Mouse (Mus musculus): Measurements from ENCODE around the gene B430306N03Rik. TPM values are rescaled to one million over a fixed set of nuclear protein-coding genes. Genes with fewer than 3 reads are reported as not detected.
A peak's percentile ranks its signal among the peaks of the same experiment; 100 is the strongest.

B430306N03Rik gene
- polyA plus RNA-seq, 1 experiment from 2014 or later = 0.22 TPM

- Histone ChIP-seq H3K9me3 (ENCODE audit: control insufficient read depth) (no peaks in the 10 kb centered on the region), H3K27me3 (replicated peaks; ENCODE audit: control insufficient read depth, insufficient read depth, low read length) (no peaks in the 10 kb centered on the region), H3K4me1 (replicated peaks; ENCODE audit: control insufficient read depth, insufficient read depth, low read length) (peaks cover 2% of the 10 kb centered on the region; the same call in 1 of the 2 replicates), H3K4me2 (replicated peaks; ENCODE audit: low read depth) (peak overlapping the region; percentile 49; the same call in 1 of the 2 replicates), H3K4me3 (ENCODE audit: low read depth, low read length) (no peak overlapping the region), H3K36me3 (ENCODE audit: control insufficient read depth, insufficient read depth) (no peaks in the 10 kb centered on the region), H3K9ac (ENCODE audit: low read depth, low read length) (no peak overlapping the region), H3K27ac (ENCODE audit: low read depth, low read length) (peak overlapping the region; percentile 41; the same call in 1 of the 2 replicates)
- WGBS = 37% methylated on average over 4 of the region's 4 CpGs
- TF ChIP-seq CTCF (IDR thresholded peaks at IDR 0.05; ENCODE audit: low read depth) = no peak
- 0 out of 2 replicates have a peak, but pooled peaks have one; percentile 21 for ATAC-seq
Observed at GRCm38 (mm10) chr17:48272598-48272997, 43.3 kb upstream of the B430306N03Rik start.

- H3K36me3 ChIP-seq (ENCODE audit: control insufficient read depth, insufficient read depth) = no peaks in the 10 kb centered on the region
- H3K4me1 ChIP-seq (replicated peaks; ENCODE audit: control insufficient read depth, insufficient read depth, low read length) = no peaks in the 10 kb centered on the region
- 82% methylated on average over 4 of the region's 4 CpGs for WGBS
- no peaks in the 10 kb centered on the region for H3K9me3 ChIP-seq (ENCODE audit: control insufficient read depth)
- no peak overlapping the region for H3K9ac ChIP-seq (ENCODE audit: low read depth, low read length)
- no peak for ATAC-seq
- TF ChIP-seq CTCF (IDR thresholded peaks at IDR 0.05; ENCODE audit: low read depth) = no peak
- no peak overlapping the region for H3K4me3 ChIP-seq (ENCODE audit: low read depth, low read length)
- H3K27ac ChIP-seq (ENCODE audit: low read depth, low read length) = no peak overlapping the region
- H3K4me2 ChIP-seq (replicated peaks; ENCODE audit: low read depth) = no peak overlapping the region
- H3K27me3 ChIP-seq (replicated peaks; ENCODE audit: control insufficient read depth, insufficient read depth, low read length) = no peaks in the 10 kb centered on the region
Observed at GRCm38 (mm10) chr17:48274098-48274497, 41.8 kb upstream of the B430306N03Rik start.

GRCm38 (mm10) chr17:48274885-48275284, 41.1 kb upstream of the B430306N03Rik start:
- WGBS = 44% methylated on average over 6 of the region's 6 CpGs
- no peaks in the 10 kb centered on the region for H3K36me3 ChIP-seq (ENCODE audit: control insufficient read depth, insufficient read depth)
- no peak overlapping the region for H3K27ac ChIP-seq (ENCODE audit: low read depth, low read length)
- no peaks in the 10 kb centered on the region for H3K4me1 ChIP-seq (replicated peaks; ENCODE audit: control insufficient read depth, insufficient read depth, low read length)
- peak; percentile 88 for TF ChIP-seq CTCF (IDR thresholded peaks at IDR 0.05; ENCODE audit: low read depth)
- H3K4me3 ChIP-seq (ENCODE audit: low read depth, low read length) = no peak overlapping the region
- ATAC-seq = 0 out of 2 replicates have a peak, but pooled peaks have one; percentile 15
- H3K9ac ChIP-seq (ENCODE audit: low read depth, low read length) = no peak overlapping the region
- no peak overlapping the region for H3K4me2 ChIP-seq (replicated peaks; ENCODE audit: low read depth)
- no peaks in the 10 kb centered on the region for H3K27me3 ChIP-seq (replicated peaks; ENCODE audit: control insufficient read depth, insufficient read depth, low read length)
- no peaks in the 10 kb centered on the region for H3K9me3 ChIP-seq (ENCODE audit: control insufficient read depth)

GRCm38 (mm10) chr17:48275736-48276135, 40.2 kb upstream of the B430306N03Rik start:
- Histone ChIP-seq H3K9me3 (ENCODE audit: control insufficient read depth) (no peaks in the 10 kb centered on the region), H3K27me3 (replicated peaks; ENCODE audit: control insufficient read depth, insufficient read depth, low read length) (no peaks in the 10 kb centered on the region), H3K36me3 (ENCODE audit: control insufficient read depth, insufficient read depth) (no peaks in the 10 kb centered on the region), H3K9ac (ENCODE audit: low read depth, low read length) (no peak overlapping the region), H3K4me3 (ENCODE audit: low read depth, low read length) (no peak overlapping the region), H3K4me2 (replicated peaks; ENCODE audit: low read depth) (no peak overlapping the region), H3K27ac (ENCODE audit: low read depth, low read length) (no peak overlapping the region), H3K4me1 (replicated peaks; ENCODE audit: control insufficient read depth, insufficient read depth, low read length) (no peaks in the 10 kb centered on the region)
- TF ChIP-seq CTCF (IDR thresholded peaks at IDR 0.05; ENCODE audit: low read depth) = no peak
- no peak for ATAC-seq
- 55% methylated on average over 7 of the region's 7 CpGs for WGBS

GRCm38 (mm10) chr17:48278381-48278780, 37.6 kb upstream of the B430306N03Rik start:
- Histone ChIP-seq H3K27me3 (replicated peaks; ENCODE audit: control insufficient read depth, insufficient read depth, low read length) (no peaks in the 10 kb centered on the region), H3K4me1 (replicated peaks; ENCODE audit: control insufficient read depth, insufficient read depth, low read length) (0 out of 2 replicates have a peak, but pooled peaks cover 3% of the 10 kb centered on the region), H3K9me3 (ENCODE audit: control insufficient read depth) (no peaks in the 10 kb centered on the region), H3K9ac (ENCODE audit: low read depth, low read length) (no peak overlapping the region), H3K4me3 (ENCODE audit: low read depth, low read length) (no peak overlapping the region), H3K4me2 (replicated peaks; ENCODE audit: low read depth) (no peak overlapping the region), H3K27ac (ENCODE audit: low read depth, low read length) (no peak overlapping the region), H3K36me3 (ENCODE audit: control insufficient read depth, insufficient read depth) (no peaks in the 10 kb centered on the region)
- no peak for ATAC-seq
- TF ChIP-seq CTCF (IDR thresholded peaks at IDR 0.05; ENCODE audit: low read depth) = no peak

GRCm38 (mm10) chr17:48279002-48279401, 36.9 kb upstream of the B430306N03Rik start:
- WGBS = 85% methylated on average over 4 of the region's 4 CpGs
- Histone ChIP-seq H3K9ac (ENCODE audit: low read depth, low read length) (no peak overlapping the region), H3K27ac (ENCODE audit: low read depth, low read length) (no peak overlapping the region), H3K27me3 (replicated peaks; ENCODE audit: control insufficient read depth, insufficient read depth, low read length) (no peaks in the 10 kb centered on the region), H3K9me3 (ENCODE audit: control insufficient read depth) (no peaks in the 10 kb centered on the region), H3K4me3 (ENCODE audit: low read depth, low read length) (no peak overlapping the region), H3K36me3 (ENCODE audit: control insufficient read depth, insufficient read depth) (no peaks in the 10 kb centered on the region), H3K4me1 (replicated peaks; ENCODE audit: control insufficient read depth, insufficient read depth, low read length) (0 out of 2 replicates have a peak, but pooled peaks cover 3% of the 10 kb centered on the region), H3K4me2 (replicated peaks; ENCODE audit: low read depth) (no peak overlapping the region)
- ATAC-seq = no peak
- TF ChIP-seq CTCF (IDR thresholded peaks at IDR 0.05; ENCODE audit: low read depth) = no peak

Data from intestine, postnatal 0 days (tissue).